Comparison of ENCODE assay signal across 8 mouse cellular contexts in the genomic region with DNA sequence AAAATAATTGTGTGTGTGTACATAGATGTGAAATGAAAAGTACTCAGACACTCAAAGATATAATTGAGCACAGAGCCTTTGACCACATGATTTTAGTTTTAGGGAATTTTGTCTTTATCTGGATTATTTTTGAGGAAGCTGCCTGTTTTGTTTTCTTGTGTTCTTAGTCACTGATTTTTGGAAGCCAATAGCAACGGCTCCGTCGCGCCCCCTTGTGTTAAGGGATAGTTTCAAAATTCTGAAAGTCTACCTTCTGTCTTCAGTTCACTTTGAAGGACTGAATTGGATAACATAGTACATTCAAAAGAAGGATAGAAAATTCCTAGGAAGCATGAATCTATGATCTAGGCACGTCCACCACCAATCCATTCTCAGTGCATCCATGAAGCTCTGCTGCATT.
A peak's percentile ranks its signal among the peaks of the same experiment; 100 is the strongest.
DNase-seq lines count a peak whose midpoint lies in the region; ATAC-seq and TF ChIP-seq lines count a peak whose summit lies in the region.

No protein-coding gene starts in this region.

- WGBS in kidney, embryonic 16.5 days = 33% methylated on average over 5 of the region's 5 CpGs
- 19% methylated on average over 5 of the region's 5 CpGs for WGBS in embryonic facial prominence, embryonic 10.5 days
- 12% methylated on average over 5 of the region's 5 CpGs for WGBS in lung, embryonic 14.5 days

- no peaks in the 10 kb centered on the region for H3K36me3 ChIP-seq in kidney, embryonic 16.5 days (ENCODE audit: insufficient read depth, low read length)
- H3K36me3 ChIP-seq in ES-E14 (ENCODE audit: control insufficient read depth, insufficient read depth, low read length, poor library complexity, severe bottlenecking) = no peaks in the 10 kb centered on the region
- no peaks in the 10 kb centered on the region for H3K36me3 ChIP-seq in embryonic facial prominence, embryonic 10.5 days (replicated peaks)
- H3K36me3 ChIP-seq in lung, embryonic 14.5 days (ENCODE audit: insufficient read depth) = no peaks in the 10 kb centered on the region

- no peak for ATAC-seq in kidney, embryonic 16.5 days (ENCODE audit: low FRiP score, low TSS enrichment)
- no peak for ATAC-seq in lung, embryonic 14.5 days (ENCODE audit: insufficient read depth)

- H3K9ac ChIP-seq in kidney, embryonic 16.5 days (replicated peaks; ENCODE audit: low read length) = no peak overlapping the region
- no peak overlapping the region for H3K9ac ChIP-seq in ES-E14 (ENCODE audit: insufficient read depth, low read depth, low read length, poor library complexity, severe bottlenecking)
- H3K9ac ChIP-seq in lung, embryonic 14.5 days = no peak overlapping the region

- in situ Hi-C loops in ES-E14 (cut with MboI; ENCODE audit: low sequenced_read_pairs in 2 of 2, unreplicated experiment in 2 of 2) = no loop called here

- no peak overlapping the region for H3K27ac ChIP-seq in kidney, embryonic 16.5 days (ENCODE audit: low read length)
- H3K27ac ChIP-seq in ES-E14 (ENCODE audit: insufficient read depth, low read depth, low read length, poor library complexity, severe bottlenecking) = no peak overlapping the region
- no peak overlapping the region for H3K27ac ChIP-seq in embryonic facial prominence, embryonic 10.5 days (replicated peaks)
- no peak overlapping the region for H3K27ac ChIP-seq in lung, embryonic 14.5 days (ENCODE audit: low read depth)

- peak; percentile 38 for DNase-seq in kidney, adult 9 months
- DNase-seq in 416B (ENCODE audit: low read depth) = peak; percentile 8
- DNase-seq in ES-E14 (ENCODE audit: low read depth, low spot score) = no peak
- peak; percentile 26 for DNase-seq in embryonic facial prominence, embryonic 10.5 days (ENCODE audit: low spot score)
- DNase-seq in lung, embryonic 14.5 days = peak; percentile 70
- no peak for DNase-seq in c-Kit-positive CD71-positive TER-119-positive erythroid progenitor cells, embryonic 14.5 days (ENCODE audit: low spot score)
- no peak for DNase-seq in frontal cortex, postnatal 14 days (ENCODE audit: low spot score in 2 of 2)

- H3K4me2 ChIP-seq in kidney, embryonic 16.5 days (replicated peaks; ENCODE audit: low read depth, low read length) = no peak overlapping the region
- no peak overlapping the region for H3K4me2 ChIP-seq in lung, embryonic 14.5 days

- peak; percentile 57 for TF ChIP-seq CTCF in lung, embryonic 14.5 days (IDR thresholded peaks at IDR 0.05; ENCODE audit: low read depth)

- H3K4me3 ChIP-seq in kidney, embryonic 16.5 days (ENCODE audit: low read length) = no peak overlapping the region
- no peak overlapping the region for H3K4me3 ChIP-seq in ES-E14 (ENCODE audit: insufficient read depth in 1 of 2, low read depth in 1 of 2, low read length in 2 of 2, poor library complexity in 1 of 2, severe bottlenecking in 1 of 2)
- no peak overlapping the region for H3K4me3 ChIP-seq in embryonic facial prominence, embryonic 10.5 days
- no peak overlapping the region for H3K4me3 ChIP-seq in lung, embryonic 14.5 days (ENCODE audit: low read depth, low read length)

- no peaks in the 10 kb centered on the region for H3K27me3 ChIP-seq in kidney, embryonic 16.5 days (ENCODE audit: insufficient read depth, low read length)
- H3K27me3 ChIP-seq in embryonic facial prominence, embryonic 10.5 days (replicated peaks; ENCODE audit: low read depth, poor library complexity, severe bottlenecking) = no peaks in the 10 kb centered on the region
- no peaks in the 10 kb centered on the region for H3K27me3 ChIP-seq in lung, embryonic 14.5 days (ENCODE audit: insufficient read depth, low read length)

- no peaks in the 10 kb centered on the region for H3K4me1 ChIP-seq in kidney, embryonic 16.5 days (ENCODE audit: insufficient read depth, low read length)
- H3K4me1 ChIP-seq in ES-E14 (ENCODE audit: control insufficient read depth in 2 of 2, insufficient read depth in 2 of 2, low read length in 2 of 2, poor library complexity in 1 of 2) = no peaks in the 10 kb centered on the region
- no peaks in the 10 kb centered on the region for H3K4me1 ChIP-seq in embryonic facial prominence, embryonic 10.5 days
- no peaks in the 10 kb centered on the region for H3K4me1 ChIP-seq in lung, embryonic 14.5 days (ENCODE audit: insufficient read depth)

- no peaks in the 10 kb centered on the region for H3K9me3 ChIP-seq in kidney, embryonic 16.5 days (ENCODE audit: low read length)
- H3K9me3 ChIP-seq in ES-E14 (ENCODE audit: control insufficient read depth, insufficient read depth, low read depth, low read length) = no peaks in the 10 kb centered on the region
- no peaks in the 10 kb centered on the region for H3K9me3 ChIP-seq in embryonic facial prominence, embryonic 10.5 days
- no peaks in the 10 kb centered on the region for H3K9me3 ChIP-seq in lung, embryonic 14.5 days (ENCODE audit: low read depth, low read length)

TF ChIP-seq in ES-E14, 5 proteins besides CTCF, POLR2A, EP300 and RAD21:
- TF ChIP-seq ZC3H11A (IDR thresholded peaks at IDR 0.05; ENCODE audit: borderline replicate concordance, low read depth, low read length) = peak; percentile 58; the same call in 1 of the 2 replicates
- no peak for TF ChIP-seq ZNF384 (IDR thresholded peaks at IDR 0.05; ENCODE audit: low read depth, low read length)

Comparison
In these comparisons a context has a peak if more than half of its experiments do, and no peak if none do; other contexts are left out.
1. DNase-seq: peak in kidney, adult 9 months (single experiment), 416B (single experiment), embryonic facial prominence, embryonic 10.5 days (single experiment) and lung, embryonic 14.5 days (single experiment); none in ES-E14 (single experiment), c-Kit-positive CD71-positive TER-119-positive erythroid progenitor cells, embryonic 14.5 days (single experiment) and frontal cortex, postnatal 14 days (0 of 2).